Mouse (Mus musculus) testis, adult 2 months (tissue): ENCODE measurements around the gene Mum1. TPM values are rescaled to one million over a fixed set of nuclear protein-coding genes. Genes with fewer than 3 reads are reported as not detected.
"Not testable (repeated sequence)": the region's sequence is repeated elsewhere in the genome, so short reads cannot be mapped to it uniquely, and the experiment has no call there.

Source experiments
- H3K27ac ChIP-seq: fragments of 200-500 bp; 2 replicates; pipeline ENCODE4 v1.5.1; 2012; ENCODE audit warnings: low read depth, low read length; ENCODE audit not compliant: control insufficient read depth, insufficient read depth
- H3K27me3 ChIP-seq: fragments of 200-500 bp; 2 replicates; pipeline ENCODE4 v1.6.1; 2012; ENCODE audit warnings: mild to moderate bottlenecking, low read length, moderate library complexity; ENCODE audit not compliant: control insufficient read depth, insufficient read depth
- H3K36me3 ChIP-seq: fragments of 200-500 bp; 2 replicates; pipeline ENCODE4 v1.6.1; 2012; ENCODE audit warnings: mild to moderate bottlenecking, low read length; ENCODE audit not compliant: control insufficient read depth, insufficient read depth
- H3K4me1 ChIP-seq: fragments of 200-500 bp; 2 replicates; pipeline ENCODE4 v1.6.1; 2012; ENCODE audit warnings: low read length; ENCODE audit not compliant: control insufficient read depth, insufficient read depth
- H3K4me3 ChIP-seq: fragments of 200-500 bp; 2 replicates; pipeline ENCODE4 v1.5.1; 2012; ENCODE audit warnings: low read depth, mild to moderate bottlenecking, low read length, moderate library complexity, mixed read lengths; ENCODE audit not compliant: control insufficient read depth
- CTCF ChIP-seq: fragments of 200-500 bp; IDR thresholded peaks from 2 replicates; pipeline ENCODE4 v1.5.1; 2012; ENCODE audit warnings: low read depth, mild to moderate bottlenecking, inconsistent platforms, low read length, moderate library complexity; ENCODE audit not compliant: control insufficient read depth, insufficient read depth, insufficient replicate concordance
- POLR2A ChIP-seq: fragments of 200-500 bp; IDR thresholded peaks from 2 replicates; pipeline ENCODE4 v1.6.1; 2012; ENCODE audit warnings: low read depth, mild to moderate bottlenecking, inconsistent platforms, low read length, moderate library complexity; ENCODE audit not compliant: control insufficient read depth
- polyA plus RNA-seq: library from polyadenylated mRNA; depleted of rRNA; stranded (reverse); fragments of >200 nt; gene quantifications from 2 replicates; pipeline ENCODE4 v1.2.3, GENCODE M21; 2012

The Mum1 gene
- polyA plus RNA-seq, 1 experiment = 282 TPM

GRCm38 (mm10) chr10:80208841-80209371, 17.3 kb upstream of the Mum1 start:
- TF ChIP-seq POLR2A = no peak
- no peak for TF ChIP-seq CTCF
- Histone ChIP-seq H3K4me3 (no peak overlapping the region), H3K27ac (no peak overlapping the region), H3K4me1 (peaks cover 3% of the 10 kb centered on the region; the same call in 1 of the 2 replicates), H3K36me3 (no peaks in the 10 kb centered on the region), H3K27me3 (no peaks in the 10 kb centered on the region)

DNA sequence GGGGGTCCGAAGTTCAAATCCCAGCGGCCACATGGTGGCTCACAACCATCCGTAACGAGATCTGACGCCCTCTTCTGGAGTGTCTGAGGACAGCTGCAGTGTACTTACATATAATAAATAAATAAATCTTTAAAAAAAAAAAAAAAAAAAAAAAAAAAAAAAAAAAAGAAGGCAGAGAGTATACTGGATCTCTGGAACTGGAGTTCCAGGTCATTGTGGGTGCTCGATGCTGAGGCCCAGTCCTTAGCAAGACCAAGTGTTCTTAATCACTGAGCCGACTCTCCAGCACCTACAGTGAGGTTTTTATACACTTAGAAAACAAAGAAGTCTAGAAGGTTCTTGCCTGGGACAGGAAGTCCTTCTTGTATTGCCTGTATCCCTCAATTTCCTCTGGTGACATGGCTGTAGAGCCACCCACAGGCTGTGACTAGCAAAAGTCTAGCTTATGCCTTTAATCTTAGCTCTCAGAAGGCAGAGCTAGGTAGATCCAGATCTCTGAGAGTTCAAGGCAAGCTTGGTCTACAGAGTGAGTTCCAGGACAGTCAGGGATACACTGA, 14.6 kb upstream of the Mum1 start:
- not testable (repeated sequence) for H3K4me3 ChIP-seq, H3K27ac ChIP-seq, H3K27me3 ChIP-seq, H3K36me3 ChIP-seq, H3K4me1 ChIP-seq

- Histone ChIP-seq H3K36me3 (no peaks in the 10 kb centered on the region), H3K4me3 (no peak overlapping the region), H3K4me1 (peaks cover 3% of the 10 kb centered on the region), H3K27ac (no peak overlapping the region), H3K27me3 (no peaks in the 10 kb centered on the region)
- no peak for TF ChIP-seq CTCF
- TF ChIP-seq POLR2A = no peak
Measured at GRCm38 (mm10) chr10:80215048-80215772, 11.0 kb upstream of the Mum1 start.

DNA sequence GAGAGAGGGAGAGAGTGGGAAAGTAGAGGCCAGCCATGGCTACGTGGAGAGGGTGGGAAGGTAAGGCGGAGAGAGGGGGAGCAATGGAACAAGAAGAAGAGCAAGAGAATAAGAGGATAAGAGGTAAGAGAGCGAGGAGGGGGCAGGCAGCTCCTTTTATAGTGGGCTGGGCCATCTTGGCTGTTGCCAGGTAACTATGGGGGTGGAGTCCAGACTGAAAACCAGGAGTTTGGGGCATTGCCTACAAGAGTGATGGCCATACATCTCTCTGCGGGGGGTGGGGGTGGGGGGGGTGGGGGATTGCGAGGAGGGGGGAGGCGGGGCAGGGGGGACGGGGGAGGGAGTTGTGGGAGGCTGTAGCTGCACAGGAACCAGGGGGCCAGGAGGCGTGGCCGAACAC, 5.6 kb upstream of the Mum1 start:
- Histone ChIP-seq H3K4me3 (no peak overlapping the region), H3K27ac (no peak overlapping the region), H3K36me3 (no peaks in the 10 kb centered on the region), H3K4me1 (peaks cover 12% of the 10 kb centered on the region), H3K27me3 (no peaks in the 10 kb centered on the region)
- TF ChIP-seq CTCF (no peak), POLR2A (no peak)

DNA sequence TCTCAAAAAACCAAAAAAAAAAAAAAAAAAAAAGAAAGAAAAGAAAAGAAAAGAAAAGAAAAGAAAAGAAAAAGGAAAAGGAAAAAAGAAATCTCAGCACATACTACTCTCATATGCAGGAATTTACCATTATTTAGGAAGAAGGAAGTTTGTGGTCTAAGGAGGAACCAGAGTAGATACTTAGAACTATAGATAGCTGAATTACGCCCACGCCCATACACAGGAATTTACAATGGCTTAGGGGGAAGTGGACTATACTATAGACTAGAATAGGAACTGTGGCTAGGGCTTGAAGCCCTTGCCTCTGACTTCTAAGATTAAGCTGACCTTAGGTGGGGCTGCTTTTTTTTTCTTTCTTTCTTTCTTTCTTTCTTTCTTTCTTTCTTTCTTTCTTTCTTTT, 3.1 kb upstream of the Mum1 start:
- H3K36me3 ChIP-seq, H3K27me3 ChIP-seq, H3K27ac ChIP-seq, H3K4me3 ChIP-seq: not testable (repeated sequence)
- H3K4me1 ChIP-seq = peaks cover 27% of the 10 kb centered on the region

DNA sequence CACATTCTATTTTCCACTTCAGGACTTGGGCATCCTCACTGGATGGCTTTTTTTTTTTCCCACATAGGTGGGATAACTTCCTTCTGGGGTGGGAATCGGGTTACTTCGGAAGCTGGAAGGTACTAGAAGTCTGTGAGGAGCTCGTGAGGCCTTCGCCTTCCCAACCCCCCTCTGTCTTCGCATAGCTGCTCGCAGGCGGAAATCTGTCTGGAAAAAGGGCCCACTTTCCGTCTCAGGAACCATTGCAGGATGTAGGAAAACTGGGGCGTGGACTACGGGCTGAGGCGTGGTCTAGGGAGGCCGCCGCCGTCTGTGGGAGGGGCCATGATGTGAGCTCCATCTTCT, 191 bp upstream of the Mum1 start:
- H3K27ac ChIP-seq = peak overlapping the region; percentile 89
- peak overlapping the region; percentile 98 for H3K4me3 ChIP-seq
- no peak for TF ChIP-seq POLR2A
- TF ChIP-seq CTCF = no peak
- H3K4me1 ChIP-seq = peaks cover 23% of the 10 kb centered on the region
- peaks cover 4% of the 10 kb centered on the region for H3K36me3 ChIP-seq
- no peaks in the 10 kb centered on the region for H3K27me3 ChIP-seq

GRCm38 (mm10) chr10:80227166-80227539, 919 bp downstream of the Mum1 start:
- peaks cover 22% of the 10 kb centered on the region for H3K4me1 ChIP-seq
- no peaks in the 10 kb centered on the region for H3K27me3 ChIP-seq
- peaks cover 6% of the 10 kb centered on the region for H3K36me3 ChIP-seq
- peak overlapping the region; percentile 98 for H3K27ac ChIP-seq
- TF ChIP-seq POLR2A = no peak
- peak overlapping the region; percentile 98 for H3K4me3 ChIP-seq
